14 mouse cellular contexts compared by ENCODE assay signal in the genomic region with DNA sequence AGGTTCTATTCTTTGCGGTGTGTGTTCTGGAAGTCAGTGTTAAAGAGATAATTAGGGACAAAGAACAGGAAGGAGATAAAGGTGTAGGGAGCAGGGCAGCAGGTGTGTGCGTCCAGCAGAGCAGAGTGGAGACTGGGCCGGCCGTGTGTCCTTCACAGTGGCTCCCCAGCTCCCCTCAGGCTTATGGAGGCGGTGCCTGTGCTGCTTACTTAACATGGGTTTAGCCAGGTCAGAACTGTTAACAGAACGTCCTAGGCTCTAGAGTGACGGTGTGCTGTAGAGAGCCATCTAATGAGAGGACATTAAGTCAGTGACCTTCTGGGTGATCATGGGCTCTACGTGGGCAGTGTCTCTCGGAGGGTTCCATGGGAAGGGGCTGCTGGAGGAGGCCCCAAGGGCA.
A peak's percentile ranks its signal among the peaks of the same experiment; 100 is the strongest.
DNase-seq lines count a peak whose midpoint lies in the region; ATAC-seq and TF ChIP-seq lines count a peak whose summit lies in the region.
"Had no signal": no experiment of that assay in that cellular context is flagged by ENCODE, and none has a peak within 500 bp of the region (broad histone marks: within the 10 kb centered on the region; RNA-seq: fewer than 3 reads in every experiment).

No protein-coding gene starts in this region.

- no peak for TF ChIP-seq CTCF in hindbrain, postnatal 0 days (IDR thresholded peaks at IDR 0.05; ENCODE audit: low read depth)

- ATAC-seq in hindbrain, postnatal 0 days, result no peak
- no peak for ATAC-seq in hindbrain, embryonic 11.5 days (ENCODE audit: low FRiP score)
- 0 out of 2 replicates have a peak, but pooled peaks have one; percentile 35 for ATAC-seq in stomach, embryonic 14.5 days (ENCODE audit: insufficient number of reproducible peaks, insufficient read depth, low FRiP score, low read depth)
- ATAC-seq: midbrain, embryonic 13.5 days had no signal

- H3K36me3 ChIP-seq in hindbrain, postnatal 0 days (ENCODE audit: insufficient read depth, low read length), result 0 out of 2 replicates have a peak, but pooled peaks cover 3% of the 10 kb centered on the region
- H3K36me3 ChIP-seq in hindbrain, embryonic 11.5 days (ENCODE audit: control insufficient read depth, insufficient read depth, low read length), result no peaks in the 10 kb centered on the region
- H3K36me3 ChIP-seq in stomach, embryonic 14.5 days (ENCODE audit: control insufficient read depth, insufficient read depth, low read length), result no peaks in the 10 kb centered on the region

- WGBS in hindbrain, postnatal 0 days, result 74% methylated on average over 9 of the region's 9 CpGs
- 79% methylated on average over 9 of the region's 9 CpGs for WGBS in hindbrain, embryonic 11.5 days
- 52% methylated on average over 9 of the region's 9 CpGs for WGBS in stomach, embryonic 14.5 days

- no peaks in the 10 kb centered on the region for H3K4me1 ChIP-seq in hindbrain, postnatal 0 days (ENCODE audit: insufficient read depth, low read length)
- H3K4me1 ChIP-seq in hindbrain, embryonic 11.5 days (replicated peaks; ENCODE audit: control insufficient read depth, insufficient read depth, low read length), result 0 out of 2 replicates have a peak, but pooled peaks cover 2% of the 10 kb centered on the region
- peaks cover 21% of the 10 kb centered on the region for H3K4me1 ChIP-seq in stomach, embryonic 14.5 days (ENCODE audit: control insufficient read depth, insufficient read depth, low read length)

- no peak overlapping the region for H3K4me2 ChIP-seq in hindbrain, postnatal 0 days (ENCODE audit: low read depth, low read length)
- no peak overlapping the region for H3K4me2 ChIP-seq in hindbrain, embryonic 11.5 days (replicated peaks; ENCODE audit: low read depth, low read length)
- no peak overlapping the region for H3K4me2 ChIP-seq in stomach, embryonic 14.5 days (replicated peaks; ENCODE audit: low read depth, low read length)
- H3K4me2 ChIP-seq: embryonic facial prominence, embryonic 13.5 days; limb, embryonic 15.5 days; midbrain, embryonic 13.5 days had no signal

- H3K27me3 ChIP-seq in hindbrain, postnatal 0 days (ENCODE audit: insufficient read depth, low read length), result no peaks in the 10 kb centered on the region
- no peaks in the 10 kb centered on the region for H3K27me3 ChIP-seq in hindbrain, embryonic 11.5 days (ENCODE audit: control insufficient read depth, insufficient read depth, low read length)
- no peaks in the 10 kb centered on the region for H3K27me3 ChIP-seq in stomach, embryonic 14.5 days (ENCODE audit: control insufficient read depth, insufficient read depth, low read length)
- H3K27me3 ChIP-seq: embryonic facial prominence, embryonic 13.5 days; limb, embryonic 15.5 days; midbrain, embryonic 13.5 days had no signal

- DNase-seq in hindbrain, postnatal 0 days (ENCODE audit: low spot score), result no peak
- DNase-seq in hindbrain, embryonic 11.5 days (ENCODE audit: low spot score), result no peak
- DNase-seq in kidney, adult 11 months, result peak; percentile 49
- peak; percentile 24 for DNase-seq in kidney, postnatal 10 days
- DNase-seq in gastrocnemius, adult 18-20 months (ENCODE audit: low spot score), result no peak
- DNase-seq in layer of hippocampus, adult 9-10 months (ENCODE audit: low spot score), result no peak
- no peak for DNase-seq in ovary, postnatal 10 days (ENCODE audit: low spot score)
- DNase-seq: cerebellum, adult 11-12 months; lung, postnatal 4 days; right cerebral cortex, postnatal 14 days had no signal

- H3K9ac ChIP-seq in hindbrain, postnatal 0 days (replicated peaks; ENCODE audit: low read length), result no peak overlapping the region
- H3K9ac ChIP-seq in hindbrain, embryonic 11.5 days (ENCODE audit: low read depth, low read length), result no peak overlapping the region
- no peak overlapping the region for H3K9ac ChIP-seq in stomach, embryonic 14.5 days (replicated peaks; ENCODE audit: low read depth, low read length)
- H3K9ac ChIP-seq: embryonic facial prominence, embryonic 13.5 days; limb, embryonic 15.5 days; midbrain, embryonic 13.5 days had no signal

- no peaks in the 10 kb centered on the region for H3K9me3 ChIP-seq in hindbrain, postnatal 0 days (ENCODE audit: low read length)
- H3K9me3 ChIP-seq in hindbrain, embryonic 11.5 days (ENCODE audit: control insufficient read depth, low read length), result no peaks in the 10 kb centered on the region
- H3K9me3 ChIP-seq in stomach, embryonic 14.5 days (ENCODE audit: control insufficient read depth, low read depth, low read length), result no peaks in the 10 kb centered on the region
- H3K9me3 ChIP-seq: embryonic facial prominence, embryonic 13.5 days; limb, embryonic 15.5 days; midbrain, embryonic 13.5 days had no signal

- H3K4me3 ChIP-seq in hindbrain, postnatal 0 days (ENCODE audit: low read length), result no peak overlapping the region
- H3K4me3 ChIP-seq in hindbrain, embryonic 11.5 days (ENCODE audit: low read depth, low read length), result no peak overlapping the region
- no peak overlapping the region for H3K4me3 ChIP-seq in stomach, embryonic 14.5 days (ENCODE audit: low read depth, low read length)
- H3K4me3 ChIP-seq: embryonic facial prominence, embryonic 13.5 days; limb, embryonic 15.5 days; midbrain, embryonic 13.5 days had no signal

- H3K27ac ChIP-seq in hindbrain, postnatal 0 days, result peak overlapping the region; percentile 15; the same call in 1 of the 2 replicates
- no peak overlapping the region for H3K27ac ChIP-seq in hindbrain, embryonic 11.5 days (ENCODE audit: low read depth, low read length)
- H3K27ac ChIP-seq in stomach, embryonic 14.5 days (ENCODE audit: low read length), result peak overlapping the region; percentile 66
- H3K27ac ChIP-seq: embryonic facial prominence, embryonic 13.5 days; limb, embryonic 15.5 days; midbrain, embryonic 13.5 days had no signal

Comparison
In these comparisons a context has a peak if more than half of its experiments do, and no peak if none do; other contexts are left out.
1. DNase-seq: peak in kidney, adult 11 months (single experiment) and kidney, postnatal 10 days (single experiment); none in hindbrain, postnatal 0 days (single experiment), hindbrain, embryonic 11.5 days (single experiment), gastrocnemius, adult 18-20 months (single experiment), layer of hippocampus, adult 9-10 months (single experiment) and ovary, postnatal 10 days (single experiment).